ENCODE assay signal across 8 mouse cellular contexts in genomic region chr4:156235360-156235770, GRCm38 (mm10). TPM values are rescaled to one million over a fixed set of nuclear protein-coding genes. Genes with fewer than 3 reads are reported as not detected.
DNase-seq lines count a peak whose midpoint lies in the region; ATAC-seq lines count a peak whose summit lies in the region.

No protein-coding gene starts in this region.

- H3K27me3 ChIP-seq in embryonic facial prominence, embryonic 11.5 days (ENCODE audit: control insufficient read depth, insufficient read depth, low read length) = no peaks in the 10 kb centered on the region
- no peaks in the 10 kb centered on the region for H3K27me3 ChIP-seq in intestine, embryonic 16.5 days (replicated peaks; ENCODE audit: control insufficient read depth, insufficient read depth, low read length)
- H3K27me3 ChIP-seq in midbrain, embryonic 14.5 days (ENCODE audit: control insufficient read depth, insufficient read depth, low read length) = no peaks in the 10 kb centered on the region

- peak; percentile 54 to 62 for DNase-seq in cerebellum, postnatal 10 days
- DNase-seq in cerebellum, adult 9-10 months = no peak
- peak; percentile 86 for DNase-seq in 416B (ENCODE audit: low read depth)
- peak; percentile 64 for DNase-seq in embryonic facial prominence, embryonic 11.5 days (ENCODE audit: low spot score)
- DNase-seq in midbrain, embryonic 14.5 days = peak; percentile 83
- no peak for DNase-seq in left cerebral cortex, postnatal 36 days (ENCODE audit: low spot score in 2 of 2)
- no peak for DNase-seq in left cerebral cortex, postnatal 10 days (ENCODE audit: extremely low spot score in 1 of 2, low spot score in 2 of 2)

- peak overlapping the region; percentile 92 for H3K4me3 ChIP-seq in embryonic facial prominence, embryonic 11.5 days (ENCODE audit: low read depth, low read length)
- peak overlapping the region; percentile 90 for H3K4me3 ChIP-seq in intestine, embryonic 16.5 days (ENCODE audit: low read length)
- H3K4me3 ChIP-seq in midbrain, embryonic 14.5 days (replicated peaks; ENCODE audit: low read depth, low read length) = peak overlapping the region; percentile 89

- H3K9ac ChIP-seq in embryonic facial prominence, embryonic 11.5 days (replicated peaks; ENCODE audit: low read length) = peak overlapping the region; percentile 82
- H3K9ac ChIP-seq in intestine, embryonic 16.5 days (ENCODE audit: low read depth, low read length) = peak overlapping the region; percentile 85
- peak overlapping the region; percentile 73 for H3K9ac ChIP-seq in midbrain, embryonic 14.5 days (replicated peaks; ENCODE audit: low read length)

- no peaks in the 10 kb centered on the region for H3K9me3 ChIP-seq in embryonic facial prominence, embryonic 11.5 days (replicated peaks; ENCODE audit: control insufficient read depth, low read length)
- H3K9me3 ChIP-seq in intestine, embryonic 16.5 days (ENCODE audit: control insufficient read depth, low read length) = no peaks in the 10 kb centered on the region
- H3K9me3 ChIP-seq in midbrain, embryonic 14.5 days (ENCODE audit: control insufficient read depth, low read length) = no peaks in the 10 kb centered on the region

- no peak for ATAC-seq in embryonic facial prominence, embryonic 11.5 days (replicated peaks; ENCODE audit: insufficient number of reproducible peaks, low FRiP score, low TSS enrichment, low read depth)
- ATAC-seq in intestine, embryonic 16.5 days = peak; percentile 29
- ATAC-seq in midbrain, embryonic 14.5 days (ENCODE audit: low FRiP score, low TSS enrichment) = peak; percentile 28

- intact Hi-C loops in left cerebral cortex, postnatal 36 days (cut with DNase I) = loop anchor here (2.0 kb wide), 1 partner anchor 33 kb away; the partner anchor contains the start of gene AW011738
- intact Hi-C loops in left cerebral cortex, postnatal 10 days (cut with DNase I) = loop anchor here (2.0 kb wide), 1 partner anchor 39 kb away; the partner anchor contains the start of gene Agrn

- H3K4me2 ChIP-seq in embryonic facial prominence, embryonic 11.5 days (ENCODE audit: low read depth, low read length) = peak overlapping the region; percentile 71
- peak overlapping the region; percentile 67 for H3K4me2 ChIP-seq in intestine, embryonic 16.5 days (ENCODE audit: low read depth, low read length)
- H3K4me2 ChIP-seq in midbrain, embryonic 14.5 days (ENCODE audit: low read length) = peak overlapping the region; percentile 89

- no peaks in the 10 kb centered on the region; the same call in 1 of the 2 replicates for H3K4me1 ChIP-seq in embryonic facial prominence, embryonic 11.5 days (ENCODE audit: control insufficient read depth, insufficient read depth, low read length)
- H3K4me1 ChIP-seq in intestine, embryonic 16.5 days (ENCODE audit: control insufficient read depth, insufficient read depth, low read length) = peaks cover 13% of the 10 kb centered on the region
- peaks cover 13% of the 10 kb centered on the region for H3K4me1 ChIP-seq in midbrain, embryonic 14.5 days (ENCODE audit: control insufficient read depth, insufficient read depth, low read length)

- under 1% methylated on average over 15 of the region's 15 CpGs for WGBS in embryonic facial prominence, embryonic 11.5 days
- under 1% methylated on average over 15 of the region's 15 CpGs for WGBS in intestine, embryonic 16.5 days
- 1% methylated on average over 15 of the region's 15 CpGs for WGBS in midbrain, embryonic 14.5 days

- no peak overlapping the region for H3K27ac ChIP-seq in embryonic facial prominence, embryonic 11.5 days (replicated peaks; ENCODE audit: low read depth, low read length)
- peak overlapping the region; percentile 98 for H3K27ac ChIP-seq in intestine, embryonic 16.5 days (ENCODE audit: low read length)
- peak overlapping the region; percentile 87 for H3K27ac ChIP-seq in midbrain, embryonic 14.5 days (replicated peaks; ENCODE audit: low read depth, low read length)

- H3K36me3 ChIP-seq in embryonic facial prominence, embryonic 11.5 days (replicated peaks; ENCODE audit: control insufficient read depth, insufficient read depth, low read depth, low read length) = peaks cover 14% of the 10 kb centered on the region
- H3K36me3 ChIP-seq in intestine, embryonic 16.5 days (ENCODE audit: control insufficient read depth, insufficient read depth, low read length) = peaks cover 20% of the 10 kb centered on the region
- peaks cover 62% of the 10 kb centered on the region for H3K36me3 ChIP-seq in midbrain, embryonic 14.5 days (ENCODE audit: control insufficient read depth, insufficient read depth, low read length)

RNA-seq across cellular contexts. Expression of gene Noc2l, which starts 0.4 kb away (rescaled TPM):
- polyA plus RNA-seq in embryonic facial prominence, embryonic 11.5 days (2014; fragmentation: Nextera tagmentation; extraction: Ambion mirVana) = 76.9 and 80.6 TPM in 2 replicates
- polyA plus RNA-seq in intestine, embryonic 16.5 days (2015; fragmentation: Nextera tagmentation; extraction: Ambion mirVana) = 63.9 and 69.1 TPM in 2 replicates
- 46.6 and 54.1 TPM in 2 replicates for polyA plus RNA-seq in midbrain, embryonic 14.5 days (2014; fragmentation: Nextera tagmentation; extraction: Ambion mirVana)
- total RNA-seq in left cerebral cortex, postnatal 36 days (2021) = 10 to 100 TPM; 64.4 to 68.0 TPM
- 10 to 100 TPM; 61.8 to 63.1 TPM for total RNA-seq in left cerebral cortex, postnatal 10 days (2021)

RNA-seq across cellular contexts. Expression of gene Plekhn1, which starts 0.7 kb away (rescaled TPM):
- 15.3 and 15.7 TPM in 2 replicates for polyA plus RNA-seq in embryonic facial prominence, embryonic 11.5 days (2014; fragmentation: Nextera tagmentation; extraction: Ambion mirVana)
- 11.7 and 13.8 TPM in 2 replicates for polyA plus RNA-seq in intestine, embryonic 16.5 days (2015; fragmentation: Nextera tagmentation; extraction: Ambion mirVana)
- polyA plus RNA-seq in midbrain, embryonic 14.5 days (2014; fragmentation: Nextera tagmentation; extraction: Ambion mirVana) = 27.7 and 31.5 TPM in 2 replicates
- 10 to 100 TPM; 32.4 to 42.9 TPM for total RNA-seq in left cerebral cortex, postnatal 36 days (2021)
- 10 to 100 TPM; 33.0 to 37.4 TPM for total RNA-seq in left cerebral cortex, postnatal 10 days (2021)

RNA-seq across cellular contexts. Expression of gene Perm1, which starts 19.7 kb away (rescaled TPM):
- polyA plus RNA-seq in embryonic facial prominence, embryonic 11.5 days (2014; fragmentation: Nextera tagmentation; extraction: Ambion mirVana) = 0.36 and 0.60 TPM in 2 replicates
- polyA plus RNA-seq in intestine, embryonic 16.5 days (2015; fragmentation: Nextera tagmentation; extraction: Ambion mirVana) = 0.20 and 0.35 TPM in 2 replicates
- polyA plus RNA-seq in midbrain, embryonic 14.5 days (2014; fragmentation: Nextera tagmentation; extraction: Ambion mirVana) = 1.9 and 2.0 TPM in 2 replicates
- total RNA-seq in left cerebral cortex, postnatal 36 days (2021) = under 1 TPM; 0.37 to 0.45 TPM
- under 1 TPM; 0.22 to 0.28 TPM for total RNA-seq in left cerebral cortex, postnatal 10 days (2021)

RNA-seq across cellular contexts. Expression of gene Samd11, which starts 20.1 kb away (rescaled TPM):
- polyA plus RNA-seq in embryonic facial prominence, embryonic 11.5 days (2014; fragmentation: Nextera tagmentation; extraction: Ambion mirVana) = 0.70 and 1.4 TPM in 2 replicates
- polyA plus RNA-seq in intestine, embryonic 16.5 days (2015; fragmentation: Nextera tagmentation; extraction: Ambion mirVana) = 0.53 and 1.2 TPM in 2 replicates
- polyA plus RNA-seq in midbrain, embryonic 14.5 days (2014; fragmentation: Nextera tagmentation; extraction: Ambion mirVana) = 3.9 and 4.4 TPM in 2 replicates
- total RNA-seq in left cerebral cortex, postnatal 36 days (2021) = 1 to 10 TPM; 3.9 to 4.7 TPM
- 1 to 10 TPM; 5.2 to 5.4 TPM for total RNA-seq in left cerebral cortex, postnatal 10 days (2021)

RNA-seq across cellular contexts. Expression of gene AW011738, which starts 32.3 kb away (rescaled TPM):
- polyA plus RNA-seq in embryonic facial prominence, embryonic 11.5 days (2014; fragmentation: Nextera tagmentation; extraction: Ambion mirVana) = 0.55 and 0.56 TPM in 2 replicates
- 2.1 and 2.3 TPM in 2 replicates for polyA plus RNA-seq in intestine, embryonic 16.5 days (2015; fragmentation: Nextera tagmentation; extraction: Ambion mirVana)
- polyA plus RNA-seq in midbrain, embryonic 14.5 days (2014; fragmentation: Nextera tagmentation; extraction: Ambion mirVana) = 0.84 and 0.96 TPM in 2 replicates
- 1 to 10 TPM; 4.0 to 5.8 TPM for total RNA-seq in left cerebral cortex, postnatal 36 days (2021)
- 1 to 10 TPM; 3.2 to 4.2 TPM for total RNA-seq in left cerebral cortex, postnatal 10 days (2021)

Comparison
In these comparisons a context has a peak if more than half of its experiments do, and no peak if none do; other contexts are left out.
1. DNase-seq: peak in cerebellum, postnatal 10 days (2 of 2), 416B (single experiment), embryonic facial prominence, embryonic 11.5 days (single experiment) and midbrain, embryonic 14.5 days (single experiment); none in cerebellum, adult 9-10 months (single experiment), left cerebral cortex, postnatal 36 days (0 of 2) and left cerebral cortex, postnatal 10 days (0 of 2).
2. Peak in every context shown above with its lines, with median percentiles within 50 percentile points of each other: H3K4me2 ChIP-seq, H3K4me3 ChIP-seq and H3K9ac ChIP-seq.